Mouse (Mus musculus) neutrophil, adult 5-6 weeks (primary cell): ENCODE results near the gene Tcf21. TPM values are rescaled to one million over a fixed set of nuclear protein-coding genes. Genes with fewer than 3 reads are reported as not detected.

Experiments
- ATAC-seq: fragments of 151-379, 151-347 bp; 2 replicates; pipeline ENCODE4 v1.8.0; 2017; ENCODE audit warnings: mild to moderate bottlenecking, moderate TSS enrichment; ENCODE audit not compliant: insufficient number of reproducible peaks, poor library complexity, low FRiP score, severe bottlenecking; ENCODE audit errors: extremely low read depth
- total RNA-seq: library from RNA; stranded (forward); fragments of 200-1000 nt; gene quantifications from 2 replicates; pipeline ENCODE4 v1.2.3, GENCODE M21; 2017

Tcf21 gene
- total RNA-seq, 1 experiment from 2014 or later: not detected

GRCm38 (mm10) chr10:22817976-22818375 lies 2.0 kb downstream of the Tcf21 start:
- no peak for ATAC-seq

- ATAC-seq: no peak
Observed at GRCm38 (mm10) chr10:22817561-22817960, 2.4 kb downstream of the Tcf21 start.

GRCm38 (mm10) chr10:22816237-22816762 lies 3.7 kb downstream of the Tcf21 start:
- ATAC-seq: no peak

- ATAC-seq: no peak
Observed at GRCm38 (mm10) chr10:22815461-22816236, 4.3 kb downstream of the Tcf21 start.

GRCm38 (mm10) chr10:22814771-22815170 lies 5.2 kb downstream of the Tcf21 start:
- ATAC-seq: no peak

- ATAC-seq: no peak
Observed at GRCm38 (mm10) chr10:22814294-22814693, 5.7 kb downstream of the Tcf21 start.

- no peak for ATAC-seq
Observed at GRCm38 (mm10) chr10:22813317-22813960, 6.5 kb downstream of the Tcf21 start.

GRCm38 (mm10) chr10:22811921-22812320 lies 8.1 kb downstream of the Tcf21 start:
- ATAC-seq: no peak

GRCm38 (mm10) chr10:22782684-22783083 lies 37.3 kb downstream of the Tcf21 start:
- no peak for ATAC-seq

GRCm38 (mm10) chr10:22781466-22781865 lies 38.5 kb downstream of the Tcf21 start:
- no peak for ATAC-seq

GRCm38 (mm10) chr10:22777939-22778338 lies 42.0 kb downstream of the Tcf21 start:
- ATAC-seq: no peak

GRCm38 (mm10) chr10:22776007-22776698 lies 43.8 kb downstream of the Tcf21 start:
- no peak for ATAC-seq

- ATAC-seq: no peak
Observed at GRCm38 (mm10) chr10:22775456-22775855, 44.5 kb downstream of the Tcf21 start.

- ATAC-seq: no peak
Observed at GRCm38 (mm10) chr10:22774626-22775025, 45.3 kb downstream of the Tcf21 start.

Other genes starting within 250 kb of the Tcf21 start
- gene Slc2a12, start 175.2 kb downstream of the Tcf21 start, total RNA-seq: not detected in 2 replicates
- 47.1 and 49.2 TPM in 2 replicates for gene Tbpl1, start 88.2 kb downstream of the Tcf21 start, total RNA-seq